Mouse (Mus musculus): ENCODE measurements at regions not wholly inside any gene's neighbourhood (a gene's known extent, or its start where the extent isn't known, plus 50 kb on each side); places are given as distances from the start of the nearest gene placed in this dataset.

DNA sequence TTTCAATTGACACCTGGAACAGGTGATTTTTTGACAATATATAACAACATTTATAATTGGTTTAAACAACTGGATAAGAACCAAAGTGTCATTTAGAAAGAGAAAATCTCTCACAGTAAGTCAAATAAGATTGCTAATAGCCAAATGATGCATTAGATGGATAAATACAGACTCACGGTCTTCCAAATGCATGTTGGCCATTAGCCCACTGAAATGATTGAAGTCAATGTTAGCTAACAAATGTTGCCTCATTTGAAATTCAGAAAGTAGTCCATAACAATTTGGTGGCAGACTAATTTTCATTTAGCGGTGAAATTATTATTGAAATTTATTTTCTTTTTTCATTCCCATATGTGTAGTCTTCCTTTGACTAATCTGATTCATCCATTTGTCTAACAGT is 354.9 kb downstream of the Rprm start:
- TF ChIP-seq MAFK (IDR thresholded peaks at IDR 0.05; ENCODE audit: insufficient read depth, low read depth, low read length) (no peak), ZNF384 (IDR thresholded peaks at IDR 0.05; ENCODE audit: low read depth, low read length) (no peak), HCFC1 (IDR thresholded peaks at IDR 0.05; ENCODE audit: borderline replicate concordance, insufficient read depth, low read length) (no peak), CHD2 (IDR thresholded peaks at IDR 0.05; ENCODE audit: low read depth, low read length) (no peak)

All from ES-E14 (cell line).